Comparison of ENCODE assay signal across 14 mouse cellular contexts in the genomic region with DNA sequence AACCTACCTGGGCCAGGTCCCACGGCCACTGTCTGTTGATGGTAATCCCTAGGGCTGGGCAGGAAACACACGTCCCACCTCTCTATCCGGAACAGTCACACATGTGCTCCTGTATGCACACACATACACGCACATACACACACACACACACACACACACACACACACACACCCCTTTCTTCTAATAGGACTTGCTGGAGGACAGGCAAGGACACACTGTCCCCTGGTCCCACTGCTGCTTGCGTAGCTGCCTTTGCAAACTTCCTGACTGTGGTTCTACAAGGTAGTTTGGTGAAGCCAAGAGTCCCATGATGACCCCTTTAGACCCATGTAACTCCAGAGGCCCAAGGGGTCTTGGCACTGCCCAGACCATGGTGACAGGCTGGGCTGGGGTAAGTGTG. TPM values are rescaled to one million over a fixed set of nuclear protein-coding genes. Genes with fewer than 3 reads are reported as not detected.
DNase-seq lines count a peak whose midpoint lies in the region; ATAC-seq and TF ChIP-seq lines count a peak whose summit lies in the region.
"Had no signal": no experiment of that assay in that cellular context is flagged by ENCODE, and none has a peak within 500 bp of the region (broad histone marks: within the 10 kb centered on the region; RNA-seq: fewer than 3 reads in every experiment).

No protein-coding gene starts in this region.

- no peaks in the 10 kb centered on the region for H3K9me3 ChIP-seq in hindbrain, embryonic 10.5 days
- H3K9me3 ChIP-seq in hindbrain, embryonic 13.5 days: no peaks in the 10 kb centered on the region
- H3K9me3 ChIP-seq in G1E (replicated peaks): no peaks in the 10 kb centered on the region
- no peaks in the 10 kb centered on the region for H3K9me3 ChIP-seq in embryonic facial prominence, embryonic 14.5 days (ENCODE audit: control insufficient read depth, low read length)
- no peaks in the 10 kb centered on the region for H3K9me3 ChIP-seq in liver, embryonic 13.5 days (replicated peaks)
- H3K9me3 ChIP-seq: hindbrain, embryonic 15.5 days; limb, embryonic 13.5 days had no signal

- no peak for DNase-seq in hindbrain, embryonic 10.5 days (ENCODE audit: low spot score)
- DNase-seq in G1E (ENCODE audit: low spot score): no peak
- no peak for DNase-seq in embryonic facial prominence, embryonic 14.5 days (ENCODE audit: low spot score)
- DNase-seq in liver, embryonic 13.5 days: no peak
- no peak for DNase-seq in left cerebral cortex, postnatal 14 days (ENCODE audit: low spot score in 2 of 2)
- DNase-seq in cerebellum, postnatal 14 days: no peak
- DNase-seq: cerebellum, adult 9-10 months; gastrocnemius, postnatal 36 days had no signal

- no peak for TF ChIP-seq CTCF in G1E (IDR thresholded peaks at IDR 0.05; ENCODE audit: low read depth, low read length)

- no peak overlapping the region for H3K4me3 ChIP-seq in hindbrain, embryonic 10.5 days
- no peak overlapping the region for H3K4me3 ChIP-seq in hindbrain, embryonic 13.5 days
- H3K4me3 ChIP-seq in G1E (ENCODE audit: low read depth, low read length): peak overlapping the region; percentile 66; the same call in 1 of the 2 replicates
- no peak overlapping the region for H3K4me3 ChIP-seq in embryonic facial prominence, embryonic 14.5 days (ENCODE audit: low read depth, low read length)
- peak overlapping the region; percentile 83 for H3K4me3 ChIP-seq in liver, embryonic 13.5 days (replicated peaks)
- H3K4me3 ChIP-seq: hindbrain, embryonic 15.5 days; limb, embryonic 13.5 days had no signal

- H3K4me2 ChIP-seq in hindbrain, embryonic 13.5 days: no peak overlapping the region
- H3K4me2 ChIP-seq in embryonic facial prominence, embryonic 14.5 days (ENCODE audit: low read depth, low read length): no peak overlapping the region
- H3K4me2 ChIP-seq in liver, embryonic 13.5 days: peak overlapping the region; percentile 93
- H3K4me2 ChIP-seq: hindbrain, embryonic 15.5 days; limb, embryonic 13.5 days had no signal

- H3K9ac ChIP-seq in hindbrain, embryonic 13.5 days: no peak overlapping the region
- no peak overlapping the region for H3K9ac ChIP-seq in embryonic facial prominence, embryonic 14.5 days (ENCODE audit: low read depth, low read length)
- peak overlapping the region; percentile 92 for H3K9ac ChIP-seq in liver, embryonic 13.5 days
- H3K9ac ChIP-seq: hindbrain, embryonic 15.5 days; limb, embryonic 13.5 days had no signal

- no peaks in the 10 kb centered on the region for H3K36me3 ChIP-seq in hindbrain, embryonic 10.5 days
- H3K36me3 ChIP-seq in hindbrain, embryonic 13.5 days: no peaks in the 10 kb centered on the region
- peaks cover 71% of the 10 kb centered on the region for H3K36me3 ChIP-seq in G1E (replicated peaks)
- no peaks in the 10 kb centered on the region for H3K36me3 ChIP-seq in embryonic facial prominence, embryonic 14.5 days (ENCODE audit: control insufficient read depth, insufficient read depth, low read length)
- peaks cover 76% of the 10 kb centered on the region for H3K36me3 ChIP-seq in liver, embryonic 13.5 days
- H3K36me3 ChIP-seq: hindbrain, embryonic 15.5 days; limb, embryonic 13.5 days had no signal

- peak overlapping the region; percentile 66; the same call in 1 of the 2 replicates for H3K27ac ChIP-seq in hindbrain, embryonic 10.5 days
- no peak overlapping the region for H3K27ac ChIP-seq in hindbrain, embryonic 13.5 days
- H3K27ac ChIP-seq in embryonic facial prominence, embryonic 14.5 days (replicated peaks; ENCODE audit: low read depth, low read length): peak overlapping the region; percentile 69
- peak overlapping the region; percentile 98 for H3K27ac ChIP-seq in liver, embryonic 13.5 days

- no peak for ATAC-seq in hindbrain, embryonic 13.5 days (ENCODE audit: low FRiP score)
- ATAC-seq in G1E (ENCODE audit: extremely low read depth, insufficient number of reproducible peaks, low FRiP score, poor library complexity, severe bottlenecking): no peak
- ATAC-seq in embryonic facial prominence, embryonic 14.5 days (ENCODE audit: low read depth): no peak
- no peak for ATAC-seq in liver, embryonic 13.5 days (ENCODE audit: low read depth)
- no peak for ATAC-seq in megakaryocyte progenitor cell, adult 5-6 weeks (replicated peaks; ENCODE audit: poor library complexity)
- ATAC-seq: CD4-positive, CD25-positive, alpha-beta regulatory T cell, adult 4 months; forebrain, embryonic 16.5 days had no signal

- intact Hi-C loops in left cerebral cortex, postnatal 14 days (cut with DNase I): no loop called here

- WGBS in hindbrain, embryonic 10.5 days: 81% methylated on average over 5 of the region's 5 CpGs
- WGBS in hindbrain, embryonic 13.5 days: 85% methylated on average over 5 of the region's 5 CpGs
- 87% methylated on average over 5 of the region's 5 CpGs for WGBS in embryonic facial prominence, embryonic 14.5 days
- WGBS in liver, embryonic 13.5 days (ENCODE audit: insufficient replicate concordance): 72% methylated on average over 5 of the region's 5 CpGs

- peaks cover 22% of the 10 kb centered on the region for H3K27me3 ChIP-seq in hindbrain, embryonic 10.5 days (ENCODE audit: insufficient read depth, poor library complexity, severe bottlenecking)
- H3K27me3 ChIP-seq in hindbrain, embryonic 13.5 days: peaks cover 13% of the 10 kb centered on the region
- H3K27me3 ChIP-seq in G1E (ENCODE audit: insufficient read depth, low read length): no peaks in the 10 kb centered on the region
- H3K27me3 ChIP-seq in embryonic facial prominence, embryonic 14.5 days (replicated peaks; ENCODE audit: control insufficient read depth, insufficient read depth, low read length): peaks cover 4% of the 10 kb centered on the region
- no peaks in the 10 kb centered on the region for H3K27me3 ChIP-seq in liver, embryonic 13.5 days
- H3K27me3 ChIP-seq: hindbrain, embryonic 15.5 days had no signal

- peaks cover 61% of the 10 kb centered on the region for H3K4me1 ChIP-seq in hindbrain, embryonic 10.5 days (replicated peaks)
- peaks cover 34% of the 10 kb centered on the region for H3K4me1 ChIP-seq in hindbrain, embryonic 13.5 days (replicated peaks)
- H3K4me1 ChIP-seq in G1E (ENCODE audit: insufficient read depth, low read depth, low read length): peaks cover 82% of the 10 kb centered on the region
- H3K4me1 ChIP-seq in embryonic facial prominence, embryonic 14.5 days (ENCODE audit: control insufficient read depth, insufficient read depth, low read length): peaks cover 15% of the 10 kb centered on the region
- peaks cover 87% of the 10 kb centered on the region for H3K4me1 ChIP-seq in liver, embryonic 13.5 days (replicated peaks)

RNA-seq across cellular contexts. Expression of a gene that starts 5.6 kb away (rescaled TPM):
- 7.5 and 10.2 TPM in 2 replicates for polyA plus RNA-seq in hindbrain, embryonic 10.5 days (2016; fragmentation: Nextera tagmentation; extraction: Ambion mirVana)
- polyA plus RNA-seq in hindbrain, embryonic 13.5 days (2015; fragmentation: Nextera tagmentation; extraction: Ambion mirVana): 10.1 TPM in 2 replicates
- 17.2 and 18.7 TPM in 2 replicates for total RNA-seq in G1E (2014; fragmentation: Nextera tagmentation)
- 23.0 and 23.5 TPM in 2 replicates for total RNA-seq in G1E (2017)
- polyA plus RNA-seq in G1E (2012): 29.8 and 37.0 TPM in 2 replicates
- 18.8 and 19.9 TPM in 2 replicates for polyA plus RNA-seq in embryonic facial prominence, embryonic 14.5 days (2014; fragmentation: Nextera tagmentation; extraction: Ambion mirVana)
- 63.8 and 68.2 TPM in 2 replicates for polyA plus RNA-seq in liver, embryonic 13.5 days (2015; fragmentation: Nextera tagmentation; extraction: Ambion mirVana)
- 1 to 10 TPM; 7.1 to 8.3 TPM for total RNA-seq in left cerebral cortex, postnatal 14 days (2021)
- total RNA-seq in megakaryocyte progenitor cell, adult 5-6 weeks (2015): 0.07 and 0.39 TPM in 2 replicates
- 0.58 and 1.5 TPM in 2 replicates for total RNA-seq in megakaryocyte progenitor cell, adult 5-6 weeks (2017)

Comparison
In these comparisons a context has a peak if more than half of its experiments do, and no peak if none do; other contexts are left out.
1. H3K4me3 ChIP-seq: peak in G1E (single experiment) and liver, embryonic 13.5 days (single experiment); none in hindbrain, embryonic 10.5 days (single experiment), hindbrain, embryonic 13.5 days (single experiment) and embryonic facial prominence, embryonic 14.5 days (single experiment).